Mouse (Mus musculus): ENCODE measurements around the gene Ncam1. TPM values are rescaled to one million over a fixed set of nuclear protein-coding genes. Genes with fewer than 3 reads are reported as not detected.

Gene Ncam1
- total RNA-seq (2021) = 1 to 10 TPM; 4.7 to 5.4 TPM
- 4.0 and 4.1 TPM in 2 replicates for polyA plus RNA-seq (2012; rRNA removed)
- long read RNA-seq, partial matches to known transcripts = 1 of 1 reads
- long read RNA-seq, other reads (novel, unspliced or antisense) = 0 of 1 reads

GRCm38 (mm10) chr9:49798806-49799205 is at the start of gene Ncam1:
Ncam1 (minus strand) TSS chr9:49798925.
- intact Hi-C loops (cut with DNase I) = loop anchor here (10.0 kb wide), 1 partner anchor 376 kb away; no protein-coding TSS in a partner anchor
- no peak within 1 kb of the TSS for H3K27ac ChIP-seq

GRCm38 (mm10) chr9:49834013-49834412 is 35.3 kb upstream of the Ncam1 start:
- no peaks in the 10 kb centered on the region for H3K79me2 ChIP-seq (replicated peaks; ENCODE audit: control insufficient read depth, insufficient read depth, low read length)
- 91% methylated on average over 1 of the region's 1 CpGs for WGBS
- H3K27ac ChIP-seq = no peak overlapping the region
- intact Hi-C loops (cut with DNase I) = no loop called here
- no peaks in the 10 kb centered on the region; the same call in 1 of the 2 replicates for H3K27me3 ChIP-seq (ENCODE audit: control insufficient read depth, insufficient read depth, low read length)
- no peak overlapping the region for H3K9ac ChIP-seq (ENCODE audit: low read depth, low read length)
- TF ChIP-seq POLR2A (IDR thresholded peaks at IDR 0.05; ENCODE audit: insufficient read depth, low read depth, low read length) = no peak
- TF ChIP-seq CTCF (IDR thresholded peaks at IDR 0.05) = no peak
- TF ChIP-seq EP300 (IDR thresholded peaks at IDR 0.05; ENCODE audit: insufficient read depth, low read depth, low read length) = no peak
- H3K4me3 ChIP-seq = no peak overlapping the region
- DNase-seq = no peak
- no peaks in the 10 kb centered on the region for H3K4me1 ChIP-seq (ENCODE audit: control insufficient read depth, insufficient read depth, low read length)
- no peaks in the 10 kb centered on the region for H3K36me3 ChIP-seq (ENCODE audit: control insufficient read depth, insufficient read depth, low read length)

More at GRCm38 (mm10) chr9:49798806-49799205, at the start of gene Ncam1:
- Histone ChIP-seq H3K4me1 (ENCODE audit: control insufficient read depth, insufficient read depth, low read length) (no peaks in the 10 kb centered on the region), H3K4me3 (peak within 1 kb of the TSS; percentile 56), H3K36me3 (ENCODE audit: control insufficient read depth, insufficient read depth, low read length) (no peaks in the 10 kb centered on the region), H3K27me3 (ENCODE audit: control insufficient read depth, insufficient read depth, low read length) (no peaks in the 10 kb centered on the region; the same call in 1 of the 2 replicates), H3K79me2 (replicated peaks; ENCODE audit: control insufficient read depth, insufficient read depth, low read length) (no peaks in the 10 kb centered on the region), H3K9ac (ENCODE audit: low read depth, low read length) (peak within 1 kb of the TSS; percentile 54)
- TF ChIP-seq CTCF (IDR thresholded peaks at IDR 0.05) = no peak
- peak; percentile 73 to 78 for DNase-seq
- WGBS = under 1% methylated on average over 23 of the region's 23 CpGs

- Histone ChIP-seq H3K4me3 (no peak overlapping the region), H3K9ac (ENCODE audit: low read depth, low read length) (no peak overlapping the region), H3K27me3 (ENCODE audit: control insufficient read depth, insufficient read depth, low read length) (no peaks in the 10 kb centered on the region), H3K4me1 (ENCODE audit: control insufficient read depth, insufficient read depth, low read length) (no peaks in the 10 kb centered on the region), H3K27ac (no peak overlapping the region), H3K36me3 (ENCODE audit: control insufficient read depth, insufficient read depth, low read length) (no peaks in the 10 kb centered on the region), H3K79me2 (replicated peaks; ENCODE audit: control insufficient read depth, insufficient read depth, low read length) (no peaks in the 10 kb centered on the region)
- 90% methylated on average over 8 of the region's 8 CpGs for WGBS
- intact Hi-C loops (cut with DNase I) = no loop called here
- no peak for DNase-seq
- TF ChIP-seq POLR2A (IDR thresholded peaks at IDR 0.05; ENCODE audit: insufficient read depth, low read depth, low read length) (no peak), EP300 (IDR thresholded peaks at IDR 0.05; ENCODE audit: insufficient read depth, low read depth, low read length) (no peak), CTCF (IDR thresholded peaks at IDR 0.05) (no peak)
These were observed 28.9 kb upstream of the Ncam1 start for GRCm38 (mm10) chr9:49827671-49828070.

GRCm38 (mm10) chr9:49816115-49816650 is 17.5 kb upstream of the Ncam1 start:
- WGBS = 59% methylated on average over 10 of the region's 10 CpGs
- intact Hi-C loops (cut with DNase I) = no loop called here
- Histone ChIP-seq H3K27me3 (ENCODE audit: control insufficient read depth, insufficient read depth, low read length) (no peaks in the 10 kb centered on the region), H3K4me3 (no peak overlapping the region), H3K79me2 (replicated peaks; ENCODE audit: control insufficient read depth, insufficient read depth, low read length) (no peaks in the 10 kb centered on the region), H3K36me3 (ENCODE audit: control insufficient read depth, insufficient read depth, low read length) (no peaks in the 10 kb centered on the region), H3K27ac (no peak overlapping the region), H3K9ac (ENCODE audit: low read depth, low read length) (no peak overlapping the region), H3K4me1 (ENCODE audit: control insufficient read depth, insufficient read depth, low read length) (peaks cover 1% of the 10 kb centered on the region; the same call in 1 of the 2 replicates)
- TF ChIP-seq CTCF (IDR thresholded peaks at IDR 0.05) (no peak), EP300 (IDR thresholded peaks at IDR 0.05; ENCODE audit: insufficient read depth, low read depth, low read length) (no peak), POLR2A (IDR thresholded peaks at IDR 0.05; ENCODE audit: insufficient read depth, low read depth, low read length) (no peak)
- DNase-seq = no peak

GRCm38 (mm10) chr9:49814442-49814841 is 15.7 kb upstream of the Ncam1 start:
- Histone ChIP-seq H3K27ac (no peak overlapping the region), H3K4me3 (no peak overlapping the region), H3K36me3 (ENCODE audit: control insufficient read depth, insufficient read depth, low read length) (no peaks in the 10 kb centered on the region), H3K9ac (ENCODE audit: low read depth, low read length) (no peak overlapping the region), H3K4me1 (ENCODE audit: control insufficient read depth, insufficient read depth, low read length) (peaks cover 1% of the 10 kb centered on the region; the same call in 1 of the 2 replicates), H3K79me2 (replicated peaks; ENCODE audit: control insufficient read depth, insufficient read depth, low read length) (no peaks in the 10 kb centered on the region), H3K27me3 (ENCODE audit: control insufficient read depth, insufficient read depth, low read length) (no peaks in the 10 kb centered on the region)
- intact Hi-C loops (cut with DNase I) = no loop called here
- DNase-seq = no peak
- 83% methylated on average over 2 of the region's 2 CpGs for WGBS
- no peak for TF ChIP-seq POLR2A (IDR thresholded peaks at IDR 0.05; ENCODE audit: insufficient read depth, low read depth, low read length)
- TF ChIP-seq CTCF (IDR thresholded peaks at IDR 0.05) = no peak
- TF ChIP-seq EP300 (IDR thresholded peaks at IDR 0.05; ENCODE audit: insufficient read depth, low read depth, low read length) = no peak

GRCm38 (mm10) chr9:49803222-49803621 is 4.5 kb upstream of the Ncam1 start:
- Histone ChIP-seq H3K27ac (no peak overlapping the region), H3K79me2 (replicated peaks; ENCODE audit: control insufficient read depth, insufficient read depth, low read length) (no peaks in the 10 kb centered on the region), H3K36me3 (ENCODE audit: control insufficient read depth, insufficient read depth, low read length) (no peaks in the 10 kb centered on the region), H3K9ac (ENCODE audit: low read depth, low read length) (no peak overlapping the region), H3K4me1 (ENCODE audit: control insufficient read depth, insufficient read depth, low read length) (no peaks in the 10 kb centered on the region), H3K4me3 (no peak overlapping the region), H3K27me3 (ENCODE audit: control insufficient read depth, insufficient read depth, low read length) (no peaks in the 10 kb centered on the region; the same call in 1 of the 2 replicates)
- DNase-seq = no peak
- TF ChIP-seq POLR2A (IDR thresholded peaks at IDR 0.05; ENCODE audit: insufficient read depth, low read depth, low read length) (no peak), CTCF (IDR thresholded peaks at IDR 0.05) (no peak), EP300 (IDR thresholded peaks at IDR 0.05; ENCODE audit: insufficient read depth, low read depth, low read length) (no peak)
- 48% methylated on average over 3 of the region's 3 CpGs for WGBS
- intact Hi-C loops (cut with DNase I) = no loop called here

Data from heart, adult 2 months (tissue).